Mouse (Mus musculus) kidney, adult 2 months (tissue): ENCODE measurements around the gene Lrrc34.

ENCODE experiments used
- CTCF ChIP-seq: fragments of 200-500 bp; conservative IDR thresholded peaks from 2 replicates; pipeline ENCODE4 v1.5.1; 2011; ENCODE audit warnings: low read depth, mild to moderate bottlenecking, control low read depth, low read length, moderate library complexity, mixed read lengths; ENCODE audit not compliant: insufficient read depth, insufficient read length
- POLR2A ChIP-seq: fragments of 200-500 bp; IDR thresholded peaks from one replicate; pipeline ENCODE4 v1.6.1; 2011; ENCODE audit warnings: low read depth, low read length, control low read depth

DNA sequence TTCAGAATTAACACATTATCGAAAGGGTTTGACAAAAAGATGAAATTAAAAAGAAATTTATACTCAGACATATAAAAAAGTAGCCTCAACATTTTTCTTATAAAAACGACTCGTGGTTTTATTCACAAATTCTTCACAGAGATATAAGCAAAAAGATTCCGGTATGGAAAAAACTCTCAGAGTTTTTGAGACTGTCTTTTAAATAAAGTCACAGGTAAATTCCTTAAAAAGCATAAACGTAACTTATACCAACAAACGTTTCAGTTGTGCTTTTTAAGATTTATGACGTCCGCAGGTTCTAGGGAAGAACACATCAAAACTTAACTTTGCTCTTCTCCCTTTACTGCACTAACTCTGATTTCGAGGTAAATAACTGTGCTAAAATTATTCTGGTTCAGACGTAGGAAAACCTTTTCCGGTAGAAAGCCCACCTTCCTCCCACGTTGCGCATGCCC lies 46.0 kb downstream of the Lrrc34 start:
- TF ChIP-seq POLR2A, result no peak
- TF ChIP-seq CTCF, result no peak
